Mouse (Mus musculus) liver, embryonic 14 days (tissue): ENCODE measurements around the gene Angptl2. TPM values are rescaled to one million over a fixed set of nuclear protein-coding genes. Genes with fewer than 3 reads are reported as not detected.

Experiments
- polyA plus RNA-seq: library from polyadenylated mRNA; depleted of rRNA; stranded (reverse); fragments of >200 nt; gene quantifications from 2 replicates; pipeline ENCODE4 v1.2.3, GENCODE M21; 2012; rRNA removed

Angptl2 gene
- polyA plus RNA-seq: 1.4 and 2.3 TPM in 2 replicates

DNA sequence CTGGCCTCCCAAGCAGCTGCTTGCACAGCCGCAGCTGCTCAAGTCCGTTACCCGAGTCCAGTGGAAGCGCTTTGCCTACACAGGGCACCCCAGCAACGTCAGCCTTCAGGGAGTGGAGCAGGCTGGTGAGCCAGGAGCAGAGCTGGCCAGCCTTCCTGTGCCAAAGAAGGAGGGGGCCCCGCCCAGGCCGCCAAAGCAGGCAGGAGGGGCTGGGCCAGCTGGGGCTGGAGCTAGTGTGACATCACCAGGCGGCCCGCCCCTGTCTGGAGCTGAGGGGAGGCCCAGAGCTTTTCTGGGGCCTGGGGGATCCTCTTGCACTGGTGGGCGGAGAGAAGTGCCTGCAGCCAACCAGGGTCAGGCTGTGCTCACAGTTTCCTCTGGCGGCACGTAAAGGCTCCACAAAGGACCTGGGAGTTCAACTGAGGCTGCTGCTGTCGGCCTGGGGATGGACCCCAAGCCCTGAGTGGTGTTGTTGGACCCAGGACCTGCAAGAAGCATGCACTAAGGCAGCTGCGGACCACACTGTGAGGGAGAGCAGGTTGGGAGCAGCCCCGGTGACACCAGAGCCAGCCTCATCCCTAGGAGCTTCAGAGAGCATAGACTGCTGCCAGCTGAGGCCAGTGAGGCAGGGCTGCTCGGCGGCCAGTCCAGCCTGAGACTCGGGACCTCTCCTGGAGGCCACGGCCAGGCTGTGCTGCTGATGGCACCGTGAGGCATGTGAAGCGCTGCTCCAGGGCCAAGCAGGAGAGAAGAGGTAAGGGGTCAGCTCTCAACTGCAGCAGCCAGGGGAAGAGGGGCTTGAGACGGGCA is at the start of gene Angptl2:
Gene Angptl2 (plus strand): TSS at position 370 of the 810 bp plus-strand sequence.

Other genes starting within 250 kb of the Angptl2 start
- 4.1 and 4.7 TPM in 2 replicates for gene Slc2a8, start 234.0 kb upstream of the Angptl2 start, polyA plus RNA-seq
- gene Garnl3, start 84.4 kb upstream of the Angptl2 start, polyA plus RNA-seq: 0.51 and 0.78 TPM in 2 replicates
- 0.68 and 0.80 TPM in 2 replicates for gene Ralgps1, start 155.4 kb downstream of the Angptl2 start, polyA plus RNA-seq
- 3.7 and 4.6 TPM in 2 replicates for gene Zbtb34, start 215.3 kb downstream of the Angptl2 start, polyA plus RNA-seq